Mouse (Mus musculus): Measurements from ENCODE around the gene Olfr684.

The Olfr684 gene

GRCm38 (mm10) chr7:105163553-105163952 lies at the start of gene Olfr684:
Gene Olfr684, minus strand, starts transcription at chr7:105163653.
- DNase-seq (ENCODE audit: low spot score in 2 of 2), result no peak

GRCm38 (mm10) chr7:105207385-105207784 lies 43.9 kb upstream of the Olfr684 start, which contains the start of gene Olfr686:
Gene Olfr686, minus strand, starts transcription at chr7:105207485.
- DNase-seq (ENCODE audit: low spot score in 2 of 2), result no peak

- no peak for DNase-seq (ENCODE audit: low spot score in 2 of 2)
These were observed 22.5 kb upstream of the Olfr684 start, which contains the start of gene Olfr685 for GRCm38 (mm10) chr7:105185912-105186311. Gene Olfr685, minus strand, starts transcription at chr7:105186012.

- peak in 1 of 2 experiments; percentile 13 for DNase-seq (ENCODE audit: low spot score in 2 of 2)
These were observed 7.3 kb upstream of the Olfr684 start for GRCm38 (mm10) chr7:105170773-105171172.

GRCm38 (mm10) chr7:105146912-105147311 lies 16.5 kb downstream of the Olfr684 start, which contains the start of gene Olfr683:
Gene Olfr683, minus strand, starts transcription at chr7:105147012.
- no peak for DNase-seq (ENCODE audit: low spot score in 2 of 2)

GRCm38 (mm10) chr7:105141275-105141674 lies 22.2 kb downstream of the Olfr684 start:
- DNase-seq (ENCODE audit: low spot score in 2 of 2), result no peak

GRCm38 (mm10) chr7:105116536-105116935 lies 46.9 kb downstream of the Olfr684 start, which contains the start of gene Olfr681:
Gene Olfr681, plus strand, starts transcription at chr7:105116836.
- DNase-seq (ENCODE audit: low spot score in 2 of 2), result no peak

All from frontal cortex, postnatal 25 days (tissue).